Mouse (Mus musculus) lung, embryonic 15.5 days (tissue): Measurements from ENCODE around the gene St6galnac5. TPM values are rescaled to one million over a fixed set of nuclear protein-coding genes. Genes with fewer than 3 reads are reported as not detected.

Experiments
- ATAC-seq: fragments of 200-750 bp; cut with Nextera tagmentation; 2 replicates; pipeline ENCODE4 v1.8.0; 2017; ENCODE audit warnings: moderate number of reproducible peaks, borderline replicate concordance; ENCODE audit not compliant: low FRiP score, low TSS enrichment; ENCODE audit errors: extremely low read depth
- H3K27ac ChIP-seq: fragments of 300-500 bp; sonication (generic); 2 replicates; pipeline ENCODE4 v1.5.1; 2015; ENCODE audit warnings: moderate library complexity, mild to moderate bottlenecking, inconsistent platforms
- H3K27me3 ChIP-seq: fragments of 300-500 bp; sonication (generic); 2 replicates; pipeline ENCODE4 v1.6.1; 2015; ENCODE audit warnings: inconsistent platforms
- H3K36me3 ChIP-seq: fragments of 300-500 bp; sonication (generic); 2 replicates; pipeline ENCODE4 v1.6.1; 2015; ENCODE audit warnings: inconsistent platforms
- H3K4me1 ChIP-seq: fragments of 300-500 bp; sonication (generic); 2 replicates; pipeline ENCODE4 v1.6.1; 2015; ENCODE audit warnings: inconsistent platforms
- H3K4me2 ChIP-seq: fragments of 300-500 bp; sonication (generic); 2 replicates; pipeline ENCODE4 v1.6.1; 2015; ENCODE audit warnings: inconsistent platforms, mild to moderate bottlenecking, moderate library complexity
- H3K4me3 ChIP-seq: fragments of 300-500 bp; sonication (generic); 2 replicates; pipeline ENCODE4 v1.5.1; 2015; ENCODE audit warnings: mild to moderate bottlenecking, inconsistent platforms
- H3K9ac ChIP-seq: fragments of 300-500 bp; sonication (generic); 2 replicates; pipeline ENCODE4 v1.6.1; 2015; ENCODE audit warnings: inconsistent platforms
- H3K9me3 ChIP-seq: fragments of 300-500 bp; sonication (generic); 2 replicates; pipeline ENCODE4 v1.6.1; 2016; ENCODE audit warnings: inconsistent platforms
- WGBS: fragments of 180-500 bp; shearing (Covaris S2); methylation state at CpG from one replicate; pipeline ENCODE4 v1.1.7; 2015; 5-methylcytosine and 5-hydroxymethylcytosine counted together
- polyA plus RNA-seq: library from polyadenylated mRNA; unstranded; fragments of >200 nt; fragmentation: Nextera tagmentation; extraction: Ambion mirVana; gene quantifications from 2 replicates; pipeline ENCODE4 v1.2.1, GENCODE M21; 2015

Gene St6galnac5
- polyA plus RNA-seq, 1 experiment from 2014 or later = 0.61 TPM

GRCm38 (mm10) chr3:152907683-152908082 lies 74.4 kb downstream of the St6galnac5 start:
- Histone ChIP-seq H3K36me3 (no peaks in the 10 kb centered on the region), H3K4me2 (no peak overlapping the region), H3K9ac (no peak overlapping the region), H3K9me3 (no peaks in the 10 kb centered on the region), H3K27ac (no peak overlapping the region), H3K27me3 (no peaks in the 10 kb centered on the region), H3K4me1 (no peaks in the 10 kb centered on the region), H3K4me3 (no peak overlapping the region)
- ATAC-seq = no peak
- 75% methylated on average over 5 of the region's 5 CpGs for WGBS

- H3K9me3 ChIP-seq = no peaks in the 10 kb centered on the region
- no peak overlapping the region for H3K9ac ChIP-seq
- WGBS = 55% methylated on average over 5 of the region's 5 CpGs
- H3K36me3 ChIP-seq = no peaks in the 10 kb centered on the region
- no peak overlapping the region for H3K4me2 ChIP-seq
- ATAC-seq = no peak
- H3K27ac ChIP-seq = no peak overlapping the region
- H3K4me1 ChIP-seq = no peaks in the 10 kb centered on the region
- no peaks in the 10 kb centered on the region for H3K27me3 ChIP-seq
- no peak overlapping the region for H3K4me3 ChIP-seq
These were observed 75.0 kb downstream of the St6galnac5 start for GRCm38 (mm10) chr3:152907087-152907486.

- Histone ChIP-seq H3K9me3 (no peaks in the 10 kb centered on the region), H3K4me2 (no peak overlapping the region), H3K4me3 (no peak overlapping the region), H3K9ac (no peak overlapping the region), H3K36me3 (no peaks in the 10 kb centered on the region), H3K27ac (no peak overlapping the region), H3K4me1 (no peaks in the 10 kb centered on the region), H3K27me3 (no peaks in the 10 kb centered on the region)
- 57% methylated on average over 10 of the region's 10 CpGs for WGBS
- no peak for ATAC-seq
These were observed 76.2 kb downstream of the St6galnac5 start for GRCm38 (mm10) chr3:152905800-152906199.

GRCm38 (mm10) chr3:152905026-152905425 lies 77.0 kb downstream of the St6galnac5 start:
- H3K9me3 ChIP-seq = no peaks in the 10 kb centered on the region
- no peak overlapping the region for H3K4me2 ChIP-seq
- 87% methylated on average over 10 of the region's 10 CpGs for WGBS
- no peak overlapping the region for H3K4me3 ChIP-seq
- no peaks in the 10 kb centered on the region for H3K4me1 ChIP-seq
- H3K36me3 ChIP-seq = no peaks in the 10 kb centered on the region
- H3K27me3 ChIP-seq = no peaks in the 10 kb centered on the region
- no peak overlapping the region for H3K27ac ChIP-seq
- ATAC-seq = no peak
- no peak overlapping the region for H3K9ac ChIP-seq

GRCm38 (mm10) chr3:152898906-152899305 lies 83.1 kb downstream of the St6galnac5 start:
- Histone ChIP-seq H3K4me2 (no peak overlapping the region), H3K9me3 (no peaks in the 10 kb centered on the region), H3K36me3 (no peaks in the 10 kb centered on the region), H3K9ac (no peak overlapping the region), H3K27me3 (no peaks in the 10 kb centered on the region), H3K27ac (no peak overlapping the region), H3K4me1 (no peaks in the 10 kb centered on the region), H3K4me3 (no peak overlapping the region)
- no peak for ATAC-seq
- 92% methylated on average over 9 of the region's 9 CpGs for WGBS

GRCm38 (mm10) chr3:152897196-152897595 lies 84.8 kb downstream of the St6galnac5 start:
- Histone ChIP-seq H3K9ac (no peak overlapping the region), H3K9me3 (no peaks in the 10 kb centered on the region), H3K36me3 (no peaks in the 10 kb centered on the region), H3K4me1 (no peaks in the 10 kb centered on the region), H3K4me3 (no peak overlapping the region), H3K27ac (no peak overlapping the region), H3K4me2 (no peak overlapping the region), H3K27me3 (no peaks in the 10 kb centered on the region)
- WGBS = 79% methylated on average over 5 of the region's 5 CpGs
- no peak for ATAC-seq

GRCm38 (mm10) chr3:152896111-152896510 lies 85.9 kb downstream of the St6galnac5 start:
- H3K36me3 ChIP-seq = no peaks in the 10 kb centered on the region
- H3K27ac ChIP-seq = no peak overlapping the region
- H3K4me1 ChIP-seq = no peaks in the 10 kb centered on the region
- ATAC-seq = no peak
- H3K4me2 ChIP-seq = no peak overlapping the region
- WGBS = 62% methylated on average over 3 of the region's 3 CpGs
- H3K27me3 ChIP-seq = no peaks in the 10 kb centered on the region
- no peaks in the 10 kb centered on the region for H3K9me3 ChIP-seq
- no peak overlapping the region for H3K4me3 ChIP-seq
- H3K9ac ChIP-seq = no peak overlapping the region

- Histone ChIP-seq H3K27me3 (no peaks in the 10 kb centered on the region), H3K4me3 (no peak overlapping the region), H3K27ac (no peak overlapping the region), H3K4me1 (no peaks in the 10 kb centered on the region), H3K36me3 (no peaks in the 10 kb centered on the region), H3K9me3 (no peaks in the 10 kb centered on the region), H3K9ac (no peak overlapping the region), H3K4me2 (no peak overlapping the region)
- ATAC-seq = no peak
- 31% methylated on average over 4 of the region's 4 CpGs for WGBS
These were observed 87.1 kb downstream of the St6galnac5 start for GRCm38 (mm10) chr3:152894935-152895334.

- Histone ChIP-seq H3K9me3 (no peaks in the 10 kb centered on the region), H3K36me3 (no peaks in the 10 kb centered on the region), H3K4me2 (no peak overlapping the region), H3K27ac (no peak overlapping the region), H3K9ac (no peak overlapping the region), H3K4me3 (no peak overlapping the region), H3K4me1 (no peaks in the 10 kb centered on the region), H3K27me3 (no peaks in the 10 kb centered on the region)
- 64% methylated on average over 7 of the region's 7 CpGs for WGBS
- no peak for ATAC-seq
These were observed 93.9 kb downstream of the St6galnac5 start for GRCm38 (mm10) chr3:152888116-152888515.

GRCm38 (mm10) chr3:152886749-152887148 lies 95.3 kb downstream of the St6galnac5 start:
- Histone ChIP-seq H3K36me3 (no peaks in the 10 kb centered on the region), H3K27me3 (no peaks in the 10 kb centered on the region), H3K4me3 (no peak overlapping the region), H3K4me2 (no peak overlapping the region), H3K4me1 (peaks cover 3% of the 10 kb centered on the region; the same call in 1 of the 2 replicates), H3K9ac (no peak overlapping the region), H3K27ac (no peak overlapping the region), H3K9me3 (no peaks in the 10 kb centered on the region)
- ATAC-seq = no peak

GRCm38 (mm10) chr3:152883556-152883955 lies 98.5 kb downstream of the St6galnac5 start:
- ATAC-seq = no peak
- no peak overlapping the region for H3K4me3 ChIP-seq
- no peak overlapping the region for H3K9ac ChIP-seq
- H3K4me2 ChIP-seq = no peak overlapping the region
- 76% methylated on average over 3 of the region's 3 CpGs for WGBS
- peaks cover 6% of the 10 kb centered on the region for H3K4me1 ChIP-seq
- no peaks in the 10 kb centered on the region for H3K36me3 ChIP-seq
- no peak overlapping the region for H3K27ac ChIP-seq
- no peaks in the 10 kb centered on the region for H3K27me3 ChIP-seq
- no peaks in the 10 kb centered on the region for H3K9me3 ChIP-seq

GRCm38 (mm10) chr3:152881706-152882105 lies 100.3 kb downstream of the St6galnac5 start:
- Histone ChIP-seq H3K36me3 (no peaks in the 10 kb centered on the region), H3K9ac (no peak overlapping the region), H3K4me1 (peaks cover 6% of the 10 kb centered on the region), H3K4me2 (no peak overlapping the region), H3K4me3 (no peak overlapping the region), H3K27me3 (no peaks in the 10 kb centered on the region), H3K27ac (no peak overlapping the region), H3K9me3 (no peaks in the 10 kb centered on the region)
- no peak for ATAC-seq
- 64% methylated on average over 4 of the region's 4 CpGs for WGBS
